Mouse (Mus musculus) embryo, embryonic 11 days (tissue): ENCODE data around the gene Cpsf7.
A peak's percentile ranks its signal among the peaks of the same experiment; 100 is the strongest.
"Not testable (repeated sequence)": the region's sequence is repeated elsewhere in the genome, so short reads cannot be mapped to it uniquely, and the experiment has no call there.

Experiments used
- DNase-seq: peaks from one replicate; pipeline ENCODE4 v3.0.0-alpha.2; 2015

Gene Cpsf7

GRCm38 (mm10) chr19:10525106-10525901 is at the start of gene Cpsf7:
Cpsf7 (plus strand) TSS chr19:10525266.
- peak; percentile 96 for DNase-seq

GRCm38 (mm10) chr19:10479541-10479940 is 45.5 kb upstream of the Cpsf7 start:
- DNase-seq = no peak

- DNase-seq = peak; percentile 82
Observed at GRCm38 (mm10) chr19:10482703-10483102, 42.4 kb upstream of the Cpsf7 start, which contains the start of gene Ppp1r32. Ppp1r32 (minus strand) TSS chr19:10482928.

- DNase-seq = peak; percentile 82
Observed at GRCm38 (mm10) chr19:10486264-10486738, 38.8 kb upstream of the Cpsf7 start.

- DNase-seq = no peak
Observed at GRCm38 (mm10) chr19:10495670-10496069, 29.4 kb upstream of the Cpsf7 start.

GRCm38 (mm10) chr19:10496976-10497375 is 28.1 kb upstream of the Cpsf7 start:
- DNase-seq = no peak

- DNase-seq = no peak
Observed at GRCm38 (mm10) chr19:10497512-10498160, 27.4 kb upstream of the Cpsf7 start.

GRCm38 (mm10) chr19:10500581-10500980 is 24.5 kb upstream of the Cpsf7 start:
- DNase-seq = no peak

- peak; percentile 72 for DNase-seq
Observed at GRCm38 (mm10) chr19:10502571-10502970, 22.5 kb upstream of the Cpsf7 start.

GRCm38 (mm10) chr19:10510759-10511330 is 14.2 kb upstream of the Cpsf7 start:
- DNase-seq = no peak

- DNase-seq = peak; percentile 62
Observed at GRCm38 (mm10) chr19:10520355-10520754, 4.7 kb upstream of the Cpsf7 start.

GRCm38 (mm10) chr19:10521926-10522325 is 3.1 kb upstream of the Cpsf7 start:
- no peak for DNase-seq

- DNase-seq = no peak
Observed at GRCm38 (mm10) chr19:10523483-10524080, 1.5 kb upstream of the Cpsf7 start.

GRCm38 (mm10) chr19:10524784-10525105 is 321 bp upstream of the Cpsf7 start:
- no peak for DNase-seq

- peak; percentile 83 for DNase-seq
Observed at GRCm38 (mm10) chr19:10525910-10526309, 844 bp downstream of the Cpsf7 start, which contains the start of gene Sdhaf2. Sdhaf2 (minus strand) TSS chr19:10526142.

GRCm38 (mm10) chr19:10530082-10530481 is 5.0 kb downstream of the Cpsf7 start:
- no peak for DNase-seq

- no peak for DNase-seq
Observed at GRCm38 (mm10) chr19:10539454-10539853, 14.4 kb downstream of the Cpsf7 start.

GRCm38 (mm10) chr19:10555624-10556510 is 30.8 kb downstream of the Cpsf7 start, which contains the start of gene Tmem216:
Tmem216 (minus strand) TSS chr19:10556238.
- peak; percentile 93 for DNase-seq

GRCm38 (mm10) chr19:10557001-10557400 is 31.9 kb downstream of the Cpsf7 start:
- no peak for DNase-seq

- no peak for DNase-seq
Observed at GRCm38 (mm10) chr19:10557430-10557829, 32.4 kb downstream of the Cpsf7 start.

GRCm38 (mm10) chr19:10557837-10558375 is 32.8 kb downstream of the Cpsf7 start:
- DNase-seq = not testable (repeated sequence)

GRCm38 (mm10) chr19:10560108-10560507 is 35.0 kb downstream of the Cpsf7 start:
- DNase-seq = peak; percentile 28
